Mouse (Mus musculus) Muller cell, postnatal 12 days (primary cell): ENCODE measurements around the gene Kcnh6.

Source experiments
- DNase-seq: peaks from one replicate; pipeline ENCODE4 v3.0.0-alpha.2; 2015; ENCODE audit errors: inconsistent ontology term

The Kcnh6 gene

GRCm38 (mm10) chr11:106007821-106008220, at the start of gene Kcnh6:
Gene Kcnh6 (plus strand): TSS chr11:106008124.
- DNase-seq, result peak; percentile 82

- no peak for DNase-seq
Observed at GRCm38 (mm10) chr11:105958566-105958965, 49.4 kb upstream of the Kcnh6 start.

- no peak for DNase-seq
Observed at GRCm38 (mm10) chr11:105959355-105959754, 48.6 kb upstream of the Kcnh6 start.

GRCm38 (mm10) chr11:105964691-105965090, 43.2 kb upstream of the Kcnh6 start:
- DNase-seq, result no peak

GRCm38 (mm10) chr11:105966288-105966687, 41.6 kb upstream of the Kcnh6 start:
- DNase-seq, result no peak

DNA sequence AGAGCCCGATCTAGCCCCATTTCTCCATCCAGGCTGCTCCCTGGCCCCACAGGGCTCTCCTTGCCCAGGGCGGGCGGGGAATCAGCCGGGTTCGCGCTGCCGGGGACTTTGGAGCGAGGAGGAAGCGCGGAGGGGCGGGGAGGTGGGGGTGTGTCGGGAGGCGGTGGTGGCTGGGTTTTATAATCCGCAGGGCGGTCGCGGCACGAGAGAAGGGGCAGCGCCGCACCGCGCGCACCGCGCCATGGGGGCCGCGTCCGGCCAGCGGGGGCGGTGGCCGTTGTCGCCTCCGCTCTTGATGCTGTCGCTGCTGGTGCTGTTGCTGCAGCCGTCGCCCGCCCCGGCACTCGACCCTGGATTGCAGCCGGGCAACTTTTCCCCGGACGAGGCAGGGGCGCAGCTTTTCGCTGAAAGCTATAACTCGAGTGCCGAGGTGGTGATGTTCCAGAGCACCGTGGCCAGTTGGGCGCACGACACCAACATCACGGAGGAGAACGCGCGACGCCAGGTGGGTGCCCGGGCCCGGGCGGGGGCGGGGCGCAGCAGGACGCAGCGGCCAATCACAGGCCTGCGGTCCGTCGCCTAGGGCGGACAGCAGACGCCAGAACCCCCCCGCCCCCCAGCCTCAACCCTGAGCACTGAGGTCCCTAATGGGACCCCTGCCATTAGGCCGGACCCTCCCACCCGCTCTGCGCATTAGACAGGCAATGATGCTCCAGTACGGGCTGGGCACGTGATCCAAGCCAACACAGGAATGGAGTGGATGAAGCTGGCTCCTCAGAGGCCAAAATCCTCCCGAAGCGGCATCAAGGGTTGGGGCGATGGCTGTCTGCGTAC, 40.0 kb upstream of the Kcnh6 start, which contains the start of gene Ace:
Gene Ace, plus strand, starts transcription at position 205 of the 834 bp plus-strand sequence.
- DNase-seq, result no peak

DNA sequence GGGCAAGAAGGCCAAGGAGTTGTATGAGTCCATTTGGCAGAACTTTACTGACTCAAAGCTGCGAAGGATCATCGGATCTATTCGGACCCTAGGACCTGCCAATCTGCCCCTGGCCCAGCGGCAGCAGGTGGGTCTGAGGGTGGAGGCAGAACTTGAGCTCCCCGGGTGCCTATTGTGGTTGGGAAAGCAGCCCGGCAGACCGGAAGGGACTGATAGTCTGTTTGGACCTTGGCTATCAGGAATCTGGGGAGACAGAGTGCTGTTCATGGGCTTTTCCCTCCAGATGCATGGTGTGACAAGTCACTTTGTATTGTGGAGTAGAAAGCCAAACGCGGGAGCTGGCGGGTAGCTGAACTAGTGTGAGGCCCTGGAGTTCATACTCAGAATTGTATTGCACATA, 39.0 kb upstream of the Kcnh6 start:
- DNase-seq, result no peak

- no peak for DNase-seq
Observed at GRCm38 (mm10) chr11:105969516-105969915, 38.4 kb upstream of the Kcnh6 start.

DNA sequence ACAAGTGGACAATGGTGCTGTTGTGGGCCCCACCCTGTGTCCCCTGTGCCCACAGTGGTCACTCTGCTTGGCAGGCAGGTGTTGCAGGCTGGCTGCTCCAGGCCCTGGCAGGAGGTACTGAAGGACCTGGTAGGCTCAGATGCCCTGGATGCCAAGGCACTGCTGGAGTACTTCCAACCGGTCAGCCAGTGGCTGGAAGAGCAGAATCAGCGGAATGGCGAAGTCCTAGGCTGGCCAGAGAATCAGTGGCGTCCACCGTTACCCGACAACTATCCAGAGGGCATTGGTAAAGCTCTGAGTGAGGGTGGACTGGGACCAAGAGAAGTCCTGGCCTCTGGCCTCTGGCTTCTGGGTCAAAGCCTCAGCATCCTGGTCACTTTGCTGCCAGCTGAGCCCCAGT, 33.3 kb upstream of the Kcnh6 start:
- no peak for DNase-seq

- DNase-seq, result no peak
Observed at GRCm38 (mm10) chr11:105975050-105975449, 32.9 kb upstream of the Kcnh6 start.

DNA sequence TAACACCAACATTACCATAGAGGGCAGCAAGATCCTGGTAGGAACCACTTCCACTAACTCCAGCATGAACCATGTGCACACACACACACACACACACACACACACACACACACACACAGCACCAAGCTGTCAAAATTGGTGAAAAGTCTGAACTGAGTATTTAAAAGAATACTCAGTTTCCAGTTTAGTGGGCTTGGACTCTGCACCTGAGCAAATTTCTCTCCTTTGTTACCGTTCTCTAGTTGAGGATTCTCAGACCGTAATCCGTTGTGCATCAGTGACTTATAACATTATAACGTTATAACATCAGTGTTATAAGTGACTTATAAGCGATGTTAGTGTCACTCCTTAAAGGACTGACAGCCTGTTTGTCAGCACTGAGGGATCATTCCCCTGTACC, 32.3 kb upstream of the Kcnh6 start:
- DNase-seq, result no peak

GRCm38 (mm10) chr11:105978232-105978631, 29.7 kb upstream of the Kcnh6 start:
- no peak for DNase-seq

DNA sequence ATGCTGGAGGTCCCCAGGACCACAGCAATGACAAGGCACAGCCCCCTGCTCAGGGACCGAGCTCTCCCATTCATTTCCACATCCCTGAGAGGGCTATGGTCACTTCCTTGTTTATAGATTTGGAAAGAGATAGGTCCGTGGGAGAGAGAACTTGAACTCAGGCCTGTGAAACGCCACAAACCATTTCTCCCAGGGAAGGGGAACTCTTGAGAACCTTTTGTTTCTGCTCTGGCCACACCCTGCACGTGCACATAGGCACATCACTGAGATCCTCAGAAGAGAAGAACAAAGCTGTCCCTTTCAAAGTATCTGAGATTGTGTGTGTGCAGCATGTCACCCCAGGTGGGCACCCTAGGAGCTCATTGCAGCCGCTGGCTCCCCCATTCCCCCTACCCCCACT, 29.3 kb upstream of the Kcnh6 start:
- no peak for DNase-seq

- DNase-seq, result no peak
Observed at GRCm38 (mm10) chr11:105984452-105984851, 23.5 kb upstream of the Kcnh6 start.

GRCm38 (mm10) chr11:105987446-105987845, 20.5 kb upstream of the Kcnh6 start:
- DNase-seq, result no peak

DNA sequence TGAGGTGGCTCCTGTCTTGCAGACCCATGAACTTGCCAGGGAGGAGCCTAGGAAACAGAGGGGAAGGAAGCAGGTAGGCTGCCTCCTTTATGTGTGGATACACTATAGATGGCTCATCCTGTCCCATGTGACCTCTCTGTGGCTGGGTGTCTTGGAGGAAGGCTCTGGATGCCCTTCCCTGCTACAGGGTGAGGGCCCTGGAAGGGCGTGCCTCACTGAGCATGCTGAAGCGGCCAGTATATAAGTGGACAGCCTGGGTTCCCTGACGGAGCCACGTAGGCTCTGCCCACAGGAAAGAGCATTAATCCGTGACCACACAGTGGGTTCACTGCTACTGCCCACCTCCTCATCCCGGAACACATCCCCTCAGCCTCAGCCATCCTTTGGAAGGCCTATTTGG, 18.5 kb upstream of the Kcnh6 start:
- no peak for DNase-seq

DNA sequence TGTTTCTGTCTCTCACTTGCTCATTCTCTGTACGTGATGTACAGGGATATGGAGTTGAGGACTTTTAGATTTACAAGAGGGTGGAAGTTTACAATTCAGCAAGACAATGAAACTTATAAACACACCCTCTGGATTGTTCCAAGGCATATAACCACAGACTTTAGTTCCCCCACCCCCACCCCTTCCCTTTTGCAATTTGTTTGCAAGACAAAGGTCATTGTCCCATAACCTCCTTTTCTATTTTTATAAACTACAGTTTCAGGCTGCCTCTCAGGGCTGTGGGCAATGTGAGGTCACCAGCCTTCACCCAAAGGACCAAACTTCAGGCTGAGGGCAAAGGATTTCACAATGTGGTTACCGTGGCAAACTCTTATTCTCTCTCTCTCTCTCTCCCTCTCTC, 17.7 kb upstream of the Kcnh6 start:
- DNase-seq, result no peak

- no peak for DNase-seq
Observed at GRCm38 (mm10) chr11:105994375-105994774, 13.5 kb upstream of the Kcnh6 start, which contains the start of gene Ace3. Gene Ace3 (plus strand): TSS chr11:105994675.

DNA sequence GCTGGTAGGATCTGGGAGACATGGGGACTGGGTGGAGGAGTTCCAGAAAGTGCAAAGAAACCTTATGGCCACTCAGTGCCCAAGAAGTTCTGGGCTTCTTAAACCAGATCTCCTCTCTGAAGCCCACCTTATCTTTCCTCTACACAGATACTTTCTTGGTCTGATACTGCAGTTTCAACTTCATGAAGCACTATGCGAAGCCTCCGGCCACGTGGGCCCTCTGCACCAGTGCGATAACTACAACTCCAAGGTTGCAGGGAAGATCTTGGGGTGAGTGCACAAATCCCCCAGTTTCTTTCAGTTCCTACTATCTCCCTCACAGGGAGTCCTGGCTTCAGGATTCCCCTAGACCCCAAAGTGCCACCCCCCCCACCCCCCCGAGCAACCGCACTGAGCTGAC, 7.9 kb upstream of the Kcnh6 start:
- no peak for DNase-seq

DNA sequence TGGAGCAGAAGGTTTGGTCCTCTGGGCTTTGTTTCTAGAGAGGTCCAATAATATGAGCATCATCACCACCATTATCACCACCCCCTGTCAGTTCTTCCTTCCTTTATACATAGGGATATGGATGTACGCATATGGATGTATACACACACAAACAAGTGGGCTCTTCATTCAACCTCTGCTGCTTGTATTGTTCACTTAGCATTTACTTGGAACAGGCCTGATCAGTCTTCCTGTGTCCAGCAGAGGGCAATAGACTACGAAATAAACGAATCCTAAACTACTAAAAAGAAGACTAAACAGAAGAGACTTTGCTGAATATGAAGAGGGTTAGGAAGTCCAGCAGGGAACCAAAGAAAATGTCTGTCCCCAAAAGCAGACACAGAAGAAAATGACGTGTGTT, 6.2 kb upstream of the Kcnh6 start:
- peak; percentile 25 for DNase-seq

DNA sequence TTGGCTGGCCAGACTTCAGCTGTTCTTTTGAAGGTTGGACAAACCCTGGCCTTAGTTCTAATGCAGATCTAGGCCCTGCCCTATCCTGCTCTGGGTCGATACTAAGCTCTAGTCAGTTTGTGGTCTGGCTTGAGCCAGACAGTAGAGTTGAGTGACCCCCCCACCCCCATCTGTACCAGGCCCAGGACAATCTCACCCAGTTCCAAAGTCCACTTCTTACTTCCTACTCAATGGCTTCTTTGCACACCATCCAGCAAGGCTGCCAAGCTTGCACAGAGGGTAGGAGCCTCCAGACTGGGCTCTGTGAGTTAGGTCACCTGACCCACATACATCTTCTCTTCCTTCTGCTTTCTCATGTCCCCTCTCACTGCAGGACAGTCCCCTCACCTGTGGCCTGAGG, 3.3 kb upstream of the Kcnh6 start:
- DNase-seq, result no peak

DNA sequence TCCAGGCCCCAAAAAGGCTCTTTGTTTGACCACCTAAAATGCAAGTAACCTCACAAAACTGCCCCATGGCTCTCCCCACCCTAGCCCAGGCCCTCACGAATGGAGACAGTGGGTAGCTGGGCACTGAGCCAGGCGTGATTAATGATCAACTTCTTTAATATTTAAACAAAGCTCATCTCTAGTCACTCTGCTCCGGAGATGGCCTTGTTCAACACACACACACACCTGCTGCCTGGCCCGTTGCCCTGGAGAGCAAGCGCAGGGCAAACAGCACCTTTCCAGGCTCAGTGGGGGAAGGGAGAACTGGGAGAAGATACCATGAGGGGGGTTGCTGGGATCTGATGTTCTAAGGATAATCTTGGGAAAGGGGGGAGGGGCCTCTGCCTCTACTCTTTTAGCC, 2.0 kb upstream of the Kcnh6 start:
- no peak for DNase-seq

DNA sequence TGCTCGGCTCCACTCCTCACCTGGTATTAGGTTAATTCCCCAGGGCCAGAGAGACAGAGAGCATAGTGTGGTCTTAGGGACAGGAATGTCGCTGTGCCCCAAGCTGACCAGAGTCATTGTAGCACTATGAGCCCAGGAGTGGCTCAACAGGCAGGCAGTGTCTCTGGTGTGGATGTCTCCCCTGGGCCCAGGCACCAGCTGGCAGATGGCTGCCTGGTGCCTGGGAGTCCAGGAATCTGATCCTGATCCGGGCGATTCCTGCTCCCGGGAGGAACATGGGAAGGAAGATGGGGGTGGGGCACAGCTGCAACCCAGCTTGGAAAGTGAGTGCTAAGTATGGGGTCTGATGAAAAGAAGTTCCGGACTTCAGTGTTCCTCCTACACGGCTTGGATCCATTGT, 4.8 kb downstream of the Kcnh6 start:
- DNase-seq, result no peak
